Mouse (Mus musculus): ENCODE data around the gene Lrp2bp.

Lrp2bp gene

GRCm38 (mm10) chr8:45999138-45999783 lies at the start of gene Lrp2bp:
Gene Lrp2bp, plus strand, starts transcription at chr8:45999303.
- in situ Hi-C loops (cut with MboI, MseI), result loop anchor here (10.0 to 25.0 kb wide), 7 partner anchors 136 to 1713 kb away; partner anchors contain the start of genes Acsl1 (in 1 of the 2), Cdkn2aip (in 1 of the 2), Cenpu (in 1 of the 2) and Ing2 (in 1 of the 2)

- in situ Hi-C loops (cut with MboI, MseI), result no loop called here
Measured at GRCm38 (mm10) chr8:45950622-45951021, 48.5 kb upstream of the Lrp2bp start.

GRCm38 (mm10) chr8:45970894-45971293 lies 28.2 kb upstream of the Lrp2bp start:
- in situ Hi-C loops (cut with MboI, MseI), result loop anchor here in 1 of 2 experiments (10.0 kb wide), 1 partner anchor 184 kb away; the partner anchor contains the start of genes Cfap97 and Snx25

GRCm38 (mm10) chr8:45973988-45974505 lies 25.1 kb upstream of the Lrp2bp start:
- in situ Hi-C loops (cut with MboI, MseI), result loop anchor here in 1 of 2 experiments (10.0 kb wide), 1 partner anchor 181 kb away; the partner anchor contains the start of genes Cfap97 and Snx25

GRCm38 (mm10) chr8:45975126-45975836 lies 23.8 kb upstream of the Lrp2bp start, which contains the start of the genes 1700029J07Rik and Ufsp2:
Gene 1700029J07Rik, minus strand, starts transcription at chr8:45975252.
Gene Ufsp2, plus strand, starts transcription at chr8:45975528.
- in situ Hi-C loops (cut with MboI, MseI), result loop anchor here (10.0 to 25.0 kb wide), 6 partner anchors 180 to 1737 kb away; partner anchors contain the start of genes Acsl1 (in 1 of the 2), Cdkn2aip (in 1 of the 2), Cfap97 (in 1 of the 2) and Ing2 (in 1 of the 2)

- in situ Hi-C loops (cut with MboI, MseI), result loop anchor here (10.0 to 25.0 kb wide), 6 partner anchors 179 to 1736 kb away; partner anchors contain the start of genes Acsl1 (in 1 of the 2), Cdkn2aip (in 1 of the 2), Cfap97 (in 1 of the 2) and Ing2 (in 1 of the 2)
Measured at GRCm38 (mm10) chr8:45975837-45976468, 23.1 kb upstream of the Lrp2bp start.

GRCm38 (mm10) chr8:45986665-45987064 lies 12.4 kb upstream of the Lrp2bp start:
- in situ Hi-C loops (cut with MboI, MseI), result loop anchor here (25.0 kb wide), 5 partner anchors 476 to 1726 kb away; partner anchors contain the start of genes Acsl1 (in 1 of the 2), Cdkn2aip (in 1 of the 2), Ing2 (in 1 of the 2) and Rwdd4a (in 1 of the 2)

GRCm38 (mm10) chr8:45988189-45988588 lies 10.9 kb upstream of the Lrp2bp start:
- in situ Hi-C loops (cut with MboI, MseI), result loop anchor here (25.0 kb wide), 5 partner anchors 474 to 1724 kb away; partner anchors contain the start of genes Acsl1 (in 1 of the 2), Cdkn2aip (in 1 of the 2), Ing2 (in 1 of the 2) and Rwdd4a (in 1 of the 2)

- in situ Hi-C loops (cut with MboI, MseI), result loop anchor here (10.0 to 25.0 kb wide), 7 partner anchors 144 to 1722 kb away; partner anchors contain the start of genes Acsl1 (in 1 of the 2), Cdkn2aip (in 1 of the 2), Cenpu (in 1 of the 2) and Ing2 (in 1 of the 2)
Measured at GRCm38 (mm10) chr8:45990631-45991310, 8.3 kb upstream of the Lrp2bp start.

GRCm38 (mm10) chr8:45994111-45994510 lies 5.0 kb upstream of the Lrp2bp start:
- in situ Hi-C loops (cut with MboI, MseI), result loop anchor here (10.0 to 25.0 kb wide), 7 partner anchors 141 to 1718 kb away; partner anchors contain the start of genes Acsl1 (in 1 of the 2), Cdkn2aip (in 1 of the 2), Cenpu (in 1 of the 2) and Ing2 (in 1 of the 2)

GRCm38 (mm10) chr8:45995576-45995975 lies 3.5 kb upstream of the Lrp2bp start:
- in situ Hi-C loops (cut with MboI, MseI), result loop anchor here (10.0 to 25.0 kb wide), 7 partner anchors 139 to 1717 kb away; partner anchors contain the start of genes Acsl1 (in 1 of the 2), Cdkn2aip (in 1 of the 2), Cenpu (in 1 of the 2) and Ing2 (in 1 of the 2)

GRCm38 (mm10) chr8:45998228-45998627 lies 875 bp upstream of the Lrp2bp start:
- in situ Hi-C loops (cut with MboI, MseI), result loop anchor here (10.0 to 25.0 kb wide), 7 partner anchors 137 to 1714 kb away; partner anchors contain the start of genes Acsl1 (in 1 of the 2), Cdkn2aip (in 1 of the 2), Cenpu (in 1 of the 2) and Ing2 (in 1 of the 2)

- in situ Hi-C loops (cut with MboI, MseI), result loop anchor here (10.0 to 25.0 kb wide), 8 partner anchors 135 to 1712 kb away; partner anchors contain the start of genes Acsl1 (in 1 of the 2), Cdkn2aip (in 1 of the 2), Cenpu (in 1 of the 2) and Ing2 (in 1 of the 2)
Measured at GRCm38 (mm10) chr8:45999784-46000705, 942 bp downstream of the Lrp2bp start.

GRCm38 (mm10) chr8:46005596-46005995 lies 6.5 kb downstream of the Lrp2bp start, which contains the start of gene Ankrd37:
Gene Ankrd37, minus strand, starts transcription at chr8:46005707.
- in situ Hi-C loops (cut with MboI, MseI), result loop anchor here in 1 of 2 experiments (10.0 kb wide), 1 partner anchor 159 kb away; no protein-coding TSS in a partner anchor

GRCm38 (mm10) chr8:46007050-46007672 lies 8.1 kb downstream of the Lrp2bp start:
- in situ Hi-C loops (cut with MboI, MseI), result loop anchor here in 1 of 2 experiments (10.0 kb wide), 1 partner anchor 158 kb away; no protein-coding TSS in a partner anchor

GRCm38 (mm10) chr8:46010306-46010705 lies 11.2 kb downstream of the Lrp2bp start:
- in situ Hi-C loops (cut with MboI, MseI), result no loop called here

Measured in T-helper 17 cell (primary cell).